Mouse (Mus musculus) adrenal gland, postnatal 10 days (tissue): ENCODE measurements around the gene Ctsg. TPM values are rescaled to one million over a fixed set of nuclear protein-coding genes. Genes with fewer than 3 reads are reported as not detected.
"Not testable (repeated sequence)": the region's sequence is repeated elsewhere in the genome, so short reads cannot be mapped to it uniquely, and the experiment has no call there.

Experiments
- DNase-seq: peaks from one replicate; pipeline ENCODE4 v3.0.0; 2021; ENCODE audit warnings: mixed read lengths
- long read RNA-seq, 2 experiments: library from polyadenylated mRNA; stranded (forward); transcript quantifications; one replicate each; pipeline ENCODE4 v2.0.0; 2021
- total RNA-seq, 2 experiments: library from RNA; stranded (reverse); gene quantifications; 2 replicates each; pipeline ENCODE4 v1.2.3; 2021

Gene Ctsg
- 1 to 10 TPM in 1 of 2 experiments, under 1 TPM in 1; 0.48 to 1.2 TPM for total RNA-seq
- long read RNA-seq, experiment 1, partial matches to known transcripts, result 0 of 1 reads
- long read RNA-seq, experiment 1, other reads (novel, unspliced or antisense), result 0 of 1 reads
- long read RNA-seq, experiment 2, result 0 reads

- no peak for DNase-seq
These were observed at the start of gene Ctsg for GRCm38 (mm10) chr14:56102386-56102785. Gene Ctsg, minus strand, starts transcription at chr14:56102574.

- DNase-seq, result not testable (repeated sequence)
These were observed 31.3 kb upstream of the Ctsg start for GRCm38 (mm10) chr14:56133675-56134074.

DNA sequence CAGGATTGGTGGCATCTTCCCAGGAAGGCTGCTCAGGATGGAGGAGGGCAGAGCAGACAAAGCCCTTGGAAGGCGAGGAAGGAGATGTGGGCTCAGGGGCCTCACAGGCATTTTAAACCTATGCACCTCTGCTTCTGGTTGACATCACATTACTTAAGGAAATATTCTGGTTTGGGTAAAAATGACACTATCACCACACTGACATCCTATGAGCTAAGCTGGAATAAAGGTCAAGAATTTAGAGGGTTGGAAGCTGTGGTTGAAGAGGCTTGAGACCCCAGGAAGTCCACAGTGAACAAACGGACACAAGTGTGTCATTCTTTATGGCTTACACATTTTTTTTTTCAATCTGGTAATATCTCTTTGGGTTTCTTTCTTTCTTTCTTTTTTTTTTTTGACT, 30.1 kb upstream of the Ctsg start, which contains the start of gene Gzmd:
Gene Gzmd, minus strand, starts transcription at position 101 of the 400 bp plus-strand sequence.
- not testable (repeated sequence) for DNase-seq

DNA sequence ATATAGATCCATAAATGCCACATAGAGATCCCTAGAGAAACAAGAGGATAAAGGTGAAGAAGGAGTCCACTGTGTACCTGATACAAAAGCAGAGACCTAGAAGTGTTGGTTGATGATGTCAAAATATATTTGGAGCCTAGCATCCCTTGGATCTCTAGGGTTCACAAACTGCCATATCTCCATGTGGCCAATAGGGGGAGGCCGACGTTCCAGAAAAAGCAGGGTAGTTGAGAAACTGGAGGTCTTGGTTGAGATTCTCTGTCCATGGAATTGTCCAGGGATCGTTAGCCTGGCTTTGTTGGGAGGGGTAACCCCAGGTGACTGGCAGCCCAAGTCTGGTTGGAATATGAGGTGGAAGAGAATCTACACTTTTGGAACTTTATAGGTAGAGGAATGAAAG, 26.0 kb upstream of the Ctsg start:
- no peak for DNase-seq

DNA sequence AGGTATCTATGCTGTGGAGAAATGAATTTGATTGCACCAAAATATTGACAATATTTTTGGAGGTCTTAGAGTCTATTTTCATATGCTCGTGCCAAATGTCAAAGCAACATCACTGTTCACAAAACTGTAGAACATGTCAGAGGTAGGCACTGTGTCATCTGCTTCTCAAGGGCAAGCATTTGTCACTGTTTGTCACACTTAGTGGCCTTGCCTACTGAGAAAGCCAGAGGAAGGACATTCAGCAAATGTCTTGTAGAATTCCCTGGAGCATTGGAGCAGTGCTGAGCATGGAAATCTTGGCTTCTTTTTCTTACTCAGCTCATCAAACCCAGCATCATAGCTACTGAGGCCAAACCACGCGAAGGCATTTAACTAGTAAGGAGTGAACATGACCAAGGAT, 21.1 kb upstream of the Ctsg start:
- DNase-seq, result peak; percentile 19

DNA sequence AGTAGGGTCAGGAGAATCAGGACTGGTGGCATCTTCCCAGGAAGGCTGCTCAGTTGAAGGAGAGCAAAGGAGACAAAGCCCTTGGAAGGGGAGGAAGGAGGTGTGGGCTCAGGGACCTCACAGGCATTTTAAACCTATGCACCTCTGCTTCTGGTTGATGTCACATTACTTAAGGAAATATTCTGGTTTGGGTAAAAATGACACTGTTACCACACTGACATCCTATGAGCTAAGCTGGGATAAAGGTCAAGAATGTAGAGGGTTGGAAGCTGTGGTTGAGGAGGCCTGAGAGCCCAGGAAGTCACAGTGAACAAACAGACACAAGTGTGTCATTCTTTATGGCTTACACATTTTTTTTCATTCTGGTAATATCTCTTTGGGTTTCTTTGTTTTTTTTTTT, 18.2 kb upstream of the Ctsg start, which contains the start of gene Gzme:
Gene Gzme, minus strand, starts transcription at position 101 of the 400 bp plus-strand sequence.
- no peak for DNase-seq

DNA sequence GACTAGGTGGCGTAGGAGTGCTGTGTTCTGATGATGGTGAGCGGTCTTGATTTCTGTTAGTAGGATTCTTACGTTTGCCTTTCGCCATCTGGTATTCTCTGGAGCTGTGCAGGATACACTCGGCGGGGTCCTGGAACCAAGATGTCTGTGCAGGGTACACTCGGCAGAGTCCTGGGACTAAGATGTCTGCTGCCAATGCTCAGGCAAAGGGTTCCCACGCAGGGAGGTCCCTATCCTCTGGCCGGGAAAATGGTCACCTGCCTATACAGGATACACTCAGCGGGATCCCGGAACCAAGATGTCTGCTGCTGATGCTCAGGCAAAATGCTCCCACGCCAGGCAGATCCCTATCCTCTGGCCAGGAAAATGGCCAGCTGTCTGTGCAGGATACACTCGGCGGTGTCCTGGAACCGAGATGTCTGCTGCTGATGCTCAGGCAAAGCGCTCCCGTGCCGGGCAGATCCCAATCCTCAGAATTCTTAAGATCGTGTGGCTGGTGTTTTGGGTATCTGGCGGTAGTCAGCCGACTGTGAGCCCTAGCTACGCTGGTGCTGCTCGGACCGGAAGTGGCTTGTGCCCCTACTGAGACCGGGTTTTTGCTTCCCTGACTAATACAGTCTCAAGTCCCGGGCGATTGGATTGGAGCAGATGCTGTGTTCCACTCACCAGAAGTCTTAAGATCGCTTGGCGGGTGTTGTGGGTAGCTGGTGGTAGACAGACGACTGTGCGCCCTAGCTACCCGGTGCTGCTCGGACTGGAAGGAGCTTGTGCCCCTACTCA, 13.3 kb upstream of the Ctsg start:
- DNase-seq, result not testable (repeated sequence)

DNA sequence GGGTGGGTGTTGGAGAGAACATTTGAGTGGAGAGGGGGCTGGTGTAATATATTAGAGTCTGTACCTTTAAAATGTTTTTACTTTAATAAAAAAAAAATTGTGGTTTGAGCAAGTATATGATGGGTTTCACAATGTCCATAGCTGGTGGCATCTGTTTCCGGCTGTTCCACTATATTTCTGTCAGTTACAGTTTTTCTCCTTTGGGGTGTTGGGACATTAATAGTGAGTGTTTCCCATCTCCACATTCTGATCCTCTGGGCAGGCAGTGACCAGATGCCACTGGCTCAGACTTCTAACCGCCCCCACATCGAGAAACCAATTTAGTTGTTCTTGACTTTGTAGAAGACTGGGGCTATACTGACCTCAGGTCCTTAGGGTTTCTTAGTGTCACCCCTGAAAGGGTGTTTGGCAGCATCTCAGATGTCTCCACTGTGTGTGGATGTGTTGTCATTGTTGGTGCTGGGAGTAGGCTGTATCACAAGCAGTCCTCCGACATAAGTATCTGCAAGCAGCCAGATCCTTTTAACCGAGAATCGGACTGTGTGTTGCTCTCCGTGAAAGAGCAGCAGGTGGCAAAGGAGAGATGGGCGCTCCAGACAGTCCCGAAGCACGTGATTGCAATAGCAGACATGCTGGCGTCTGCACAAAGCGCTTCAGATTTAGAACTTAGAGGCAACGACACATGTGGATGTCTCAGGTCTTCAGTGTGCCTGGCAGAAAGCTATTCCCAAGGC, 3.2 kb upstream of the Ctsg start:
- DNase-seq, result no peak

- DNase-seq, result no peak
These were observed 2.6 kb upstream of the Ctsg start for GRCm38 (mm10) chr14:56105016-56105415.

- no peak for DNase-seq
These were observed 1.1 kb upstream of the Ctsg start for GRCm38 (mm10) chr14:56103452-56103851.

GRCm38 (mm10) chr14:56098940-56099339, 3.4 kb downstream of the Ctsg start:
- peak; percentile 11 for DNase-seq

DNA sequence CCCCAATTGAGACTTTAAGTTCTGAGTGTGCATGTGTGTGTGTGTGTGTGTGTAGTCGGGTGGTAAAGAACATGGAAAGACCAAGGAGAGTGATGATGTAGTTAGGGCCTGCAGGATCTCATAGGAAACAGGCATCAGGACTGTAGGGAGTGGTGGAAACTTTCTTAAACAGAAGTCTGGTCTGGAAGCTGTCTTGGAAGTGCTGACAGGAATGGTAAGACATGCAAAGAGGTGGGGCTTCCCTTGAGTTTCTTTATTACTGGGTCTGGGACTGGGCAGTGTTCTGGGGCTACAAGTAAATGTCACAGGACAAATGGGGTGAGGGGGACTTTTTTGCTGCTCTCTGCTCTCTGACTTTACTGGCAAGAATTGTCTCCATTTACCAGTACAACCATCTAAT, 4.8 kb downstream of the Ctsg start:
- no peak for DNase-seq

DNA sequence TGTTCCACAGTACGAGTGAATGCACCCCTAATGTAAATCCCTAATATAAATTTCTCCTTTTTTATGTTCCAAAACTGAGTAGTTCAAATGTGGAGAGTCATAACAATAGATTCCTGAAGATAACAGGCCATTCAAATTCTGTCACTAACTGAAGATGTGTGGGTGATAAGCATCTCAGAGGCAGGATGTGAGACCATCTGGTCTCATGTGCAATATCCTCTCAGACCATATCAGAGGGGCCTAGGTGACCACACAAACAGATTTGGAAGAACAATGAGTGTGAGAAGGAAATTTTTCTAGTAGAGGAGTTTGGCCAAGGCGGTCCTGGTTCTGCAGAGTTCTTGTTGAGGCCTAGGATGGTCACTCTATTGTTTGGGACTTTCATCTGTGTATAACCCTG, 9.0 kb downstream of the Ctsg start:
- DNase-seq, result no peak

DNA sequence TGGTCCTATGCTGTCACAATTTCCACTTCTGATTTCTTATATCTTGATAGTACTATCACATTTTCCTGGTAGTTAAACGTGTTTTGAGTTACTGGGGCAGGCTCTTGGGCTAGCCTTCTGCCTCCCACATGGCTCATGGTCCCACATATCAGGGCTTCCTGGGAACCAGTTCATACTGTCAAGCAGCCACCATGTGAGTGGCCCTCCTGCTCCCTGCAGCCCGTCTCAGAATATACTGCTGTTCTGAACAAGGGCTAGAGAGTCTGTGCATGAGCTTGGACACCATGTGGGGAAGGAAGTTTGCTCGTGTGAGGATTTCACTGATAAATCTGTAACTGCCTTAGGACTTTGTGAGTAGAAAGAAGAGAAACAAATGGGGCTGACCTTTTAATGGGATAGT, 15.7 kb downstream of the Ctsg start:
- DNase-seq, result no peak

GRCm38 (mm10) chr14:56085167-56085566, 17.2 kb downstream of the Ctsg start, which contains the start of gene Mcpt8:
Gene Mcpt8, minus strand, starts transcription at chr14:56085273.
- no peak for DNase-seq

- DNase-seq, result no peak
These were observed 20.4 kb downstream of the Ctsg start for GRCm38 (mm10) chr14:56082016-56082415.

- not testable (repeated sequence) for DNase-seq
These were observed 40.2 kb downstream of the Ctsg start, which contains the start of gene Mcpt4 for GRCm38 (mm10) chr14:56062213-56062612. Gene Mcpt4, minus strand, starts transcription at chr14:56062313.

DNA sequence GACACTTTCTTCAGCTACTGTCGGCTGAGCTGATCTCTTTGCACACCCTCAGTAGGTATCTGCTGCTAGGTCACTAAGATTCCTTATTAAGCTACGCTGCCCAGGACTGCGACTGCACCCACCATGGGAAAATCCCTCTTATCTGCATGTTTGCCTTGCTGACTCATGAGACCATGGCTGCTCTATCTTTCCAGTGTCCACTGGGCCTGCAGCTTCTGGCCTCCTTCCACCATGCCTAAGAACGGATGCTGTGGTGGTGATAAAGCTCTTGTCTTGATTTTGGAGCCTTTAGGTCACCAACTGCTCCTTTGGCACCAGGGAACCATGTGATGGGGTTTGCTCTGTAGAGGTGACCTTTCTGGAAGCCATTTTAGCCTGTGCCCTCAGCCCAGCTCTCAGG, 44.7 kb downstream of the Ctsg start:
- DNase-seq, result no peak

GRCm38 (mm10) chr14:56055408-56055807, 47.0 kb downstream of the Ctsg start:
- no peak for DNase-seq
